Mouse (Mus musculus): ENCODE results near the gene Tlr2. TPM values are rescaled to one million over a fixed set of nuclear protein-coding genes. Genes with fewer than 3 reads are reported as not detected.

Gene Tlr2
- polyA plus RNA-seq, 1 experiment from 2014 or later = 1.6 TPM

DNA sequence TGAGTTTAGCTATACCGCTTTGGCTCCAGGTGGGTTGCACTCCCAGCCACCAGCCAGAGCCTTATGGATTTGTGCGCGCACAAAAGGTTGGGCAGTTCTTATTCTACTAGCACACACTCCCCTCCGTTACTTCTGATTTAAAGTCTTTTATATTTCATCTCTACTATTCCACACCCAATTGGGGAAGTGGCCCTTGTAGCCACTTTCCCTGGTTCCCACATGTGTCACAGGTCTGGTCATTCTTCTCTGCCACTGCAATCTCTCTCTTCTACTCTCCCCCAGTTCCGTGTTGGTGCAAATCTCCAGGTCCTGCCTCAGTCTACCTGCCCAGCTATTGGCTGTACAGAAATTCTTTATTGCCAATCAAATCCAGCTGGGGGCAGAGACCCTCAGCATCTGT, 14.1 kb upstream of the Tlr2 start:
- Histone ChIP-seq H3K36me3 (ENCODE audit: control insufficient read depth, insufficient read depth, low read length) (no peaks in the 10 kb centered on the region), H3K4me2 (ENCODE audit: low read length) (no peak overlapping the region), H3K27ac (replicated peaks; ENCODE audit: low read depth, low read length) (no peak overlapping the region), H3K27me3 (ENCODE audit: control insufficient read depth, insufficient read depth, low read length) (no peaks in the 10 kb centered on the region), H3K9me3 (ENCODE audit: control insufficient read depth, low read length) (no peaks in the 10 kb centered on the region), H3K4me3 (replicated peaks; ENCODE audit: low read depth, low read length) (no peak overlapping the region), H3K9ac (replicated peaks; ENCODE audit: low read length) (no peak overlapping the region), H3K4me1 (ENCODE audit: control insufficient read depth, insufficient read depth, low read length) (no peaks in the 10 kb centered on the region)
- WGBS = 90% methylated on average over 5 of the region's 5 CpGs
- DNase-seq (no peak), ATAC-seq (ENCODE audit: low FRiP score, low TSS enrichment) (no peak)

GRCm38 (mm10) chr3:83849341-83849740, 7.8 kb upstream of the Tlr2 start:
- Histone ChIP-seq H3K4me1 (ENCODE audit: control insufficient read depth, insufficient read depth, low read length) (no peaks in the 10 kb centered on the region), H3K9ac (replicated peaks; ENCODE audit: low read length) (no peak overlapping the region), H3K27me3 (ENCODE audit: control insufficient read depth, insufficient read depth, low read length) (no peaks in the 10 kb centered on the region), H3K27ac (replicated peaks; ENCODE audit: low read depth, low read length) (no peak overlapping the region), H3K9me3 (ENCODE audit: control insufficient read depth, low read length) (no peaks in the 10 kb centered on the region), H3K4me3 (replicated peaks; ENCODE audit: low read depth, low read length) (no peak overlapping the region), H3K4me2 (ENCODE audit: low read length) (no peak overlapping the region), H3K36me3 (ENCODE audit: control insufficient read depth, insufficient read depth, low read length) (no peaks in the 10 kb centered on the region)
- ATAC-seq (ENCODE audit: low FRiP score, low TSS enrichment) (no peak), DNase-seq (no peak)
- WGBS = 79% methylated on average over 2 of the region's 2 CpGs

DNA sequence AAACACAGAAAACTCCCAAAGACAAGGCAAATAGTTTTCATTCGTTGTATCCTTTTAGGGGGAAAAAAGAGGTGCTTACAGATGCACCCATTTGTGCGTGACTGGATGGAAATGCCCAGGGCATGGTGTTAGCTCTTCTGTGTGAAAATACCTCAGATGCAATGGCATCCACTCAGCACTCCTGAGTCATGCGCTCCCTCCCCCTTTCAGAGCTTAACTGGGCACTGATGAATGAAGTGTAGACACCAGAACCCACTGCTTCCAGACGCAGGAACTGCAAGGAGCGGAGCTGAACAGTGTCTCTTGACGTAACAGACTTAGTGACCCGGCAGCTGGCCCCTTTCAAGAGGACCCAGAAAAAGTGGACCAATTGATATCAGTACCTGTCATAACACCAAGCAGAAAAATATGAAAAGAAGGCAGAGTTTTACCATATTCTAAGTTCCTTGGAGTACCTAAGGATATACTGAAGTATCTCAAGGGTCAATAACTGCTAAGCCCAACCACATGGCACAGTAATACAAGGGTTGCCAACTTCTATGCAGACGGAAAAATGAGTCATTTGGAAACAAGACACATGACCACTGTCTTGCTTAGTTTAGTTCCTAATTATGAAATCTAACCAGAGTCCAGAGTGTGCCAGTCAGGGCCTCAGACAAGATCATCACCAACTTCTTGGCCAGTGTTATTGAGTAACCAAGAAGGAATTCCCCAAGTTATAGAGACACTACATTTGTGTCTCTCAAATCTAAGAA, 3.4 kb upstream of the Tlr2 start:
- Histone ChIP-seq H3K9me3 (ENCODE audit: control insufficient read depth, low read length) (no peaks in the 10 kb centered on the region), H3K36me3 (ENCODE audit: control insufficient read depth, insufficient read depth, low read length) (no peaks in the 10 kb centered on the region), H3K4me2 (ENCODE audit: low read length) (no peak overlapping the region), H3K9ac (replicated peaks; ENCODE audit: low read length) (no peak overlapping the region), H3K27me3 (ENCODE audit: control insufficient read depth, insufficient read depth, low read length) (no peaks in the 10 kb centered on the region), H3K4me3 (replicated peaks; ENCODE audit: low read depth, low read length) (no peak overlapping the region), H3K4me1 (ENCODE audit: control insufficient read depth, insufficient read depth, low read length) (peaks cover 8% of the 10 kb centered on the region), H3K27ac (replicated peaks; ENCODE audit: low read depth, low read length) (no peak overlapping the region)
- WGBS = 77% methylated on average over 8 of the region's 8 CpGs
- DNase-seq (no peak), ATAC-seq (ENCODE audit: low FRiP score, low TSS enrichment) (no peak)

DNA sequence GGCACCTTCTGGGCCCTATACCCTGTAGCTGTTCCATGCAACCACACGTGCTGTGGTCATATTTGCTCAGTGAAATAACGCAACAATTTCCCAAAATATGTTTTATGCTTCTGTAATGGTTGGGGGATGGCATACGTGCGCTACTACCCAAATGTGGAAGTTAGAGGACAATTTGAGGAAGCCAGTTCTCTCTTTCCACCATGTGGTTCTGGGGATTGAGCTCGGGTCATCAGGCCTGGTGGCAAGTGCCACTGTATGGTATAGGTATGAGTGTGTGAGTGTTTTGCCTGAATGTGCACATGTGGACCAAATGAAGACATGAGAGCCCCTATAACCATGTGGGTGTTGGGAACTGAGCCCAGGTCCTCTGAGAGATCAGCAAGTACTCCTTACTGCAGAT, 2.1 kb downstream of the Tlr2 start:
- H3K36me3 ChIP-seq (ENCODE audit: control insufficient read depth, insufficient read depth, low read length) = no peaks in the 10 kb centered on the region
- DNase-seq = no peak
- 95% methylated on average over 5 of the region's 5 CpGs for WGBS
- H3K4me3 ChIP-seq (replicated peaks; ENCODE audit: low read depth, low read length) = no peak overlapping the region
- H3K27ac ChIP-seq (replicated peaks; ENCODE audit: low read depth, low read length) = no peak overlapping the region
- no peak overlapping the region for H3K4me2 ChIP-seq (ENCODE audit: low read length)
- peaks cover 8% of the 10 kb centered on the region for H3K4me1 ChIP-seq (ENCODE audit: control insufficient read depth, insufficient read depth, low read length)
- no peaks in the 10 kb centered on the region for H3K27me3 ChIP-seq (ENCODE audit: control insufficient read depth, insufficient read depth, low read length)
- H3K9me3 ChIP-seq (ENCODE audit: control insufficient read depth, low read length) = no peaks in the 10 kb centered on the region
- ATAC-seq (ENCODE audit: low FRiP score, low TSS enrichment) = no peak
- no peak overlapping the region for H3K9ac ChIP-seq (replicated peaks; ENCODE audit: low read length)

- H3K9ac ChIP-seq (replicated peaks; ENCODE audit: low read length) = no peak overlapping the region
- peaks cover 8% of the 10 kb centered on the region for H3K4me1 ChIP-seq (ENCODE audit: control insufficient read depth, insufficient read depth, low read length)
- DNase-seq (no peak), ATAC-seq (ENCODE audit: low FRiP score, low TSS enrichment) (no peak)
- H3K27me3 ChIP-seq (ENCODE audit: control insufficient read depth, insufficient read depth, low read length) = no peaks in the 10 kb centered on the region
- 82% methylated on average over 15 of the region's 15 CpGs for whole genome bisulfite sequencing
- no peaks in the 10 kb centered on the region for H3K9me3 ChIP-seq (ENCODE audit: control insufficient read depth, low read length)
- no peaks in the 10 kb centered on the region for H3K36me3 ChIP-seq (ENCODE audit: control insufficient read depth, insufficient read depth, low read length)
- no peak overlapping the region for H3K27ac ChIP-seq (replicated peaks; ENCODE audit: low read depth, low read length)
- no peak overlapping the region for H3K4me3 ChIP-seq (replicated peaks; ENCODE audit: low read depth, low read length)
- no peak overlapping the region for H3K4me2 ChIP-seq (ENCODE audit: low read length)
Observed at GRCm38 (mm10) chr3:83836685-83837084, 4.9 kb downstream of the Tlr2 start.

- Histone ChIP-seq H3K9ac (replicated peaks; ENCODE audit: low read length) (no peak overlapping the region), H3K4me1 (ENCODE audit: control insufficient read depth, insufficient read depth, low read length) (no peaks in the 10 kb centered on the region), H3K36me3 (ENCODE audit: control insufficient read depth, insufficient read depth, low read length) (no peaks in the 10 kb centered on the region), H3K27ac (replicated peaks; ENCODE audit: low read depth, low read length) (no peak overlapping the region), H3K27me3 (ENCODE audit: control insufficient read depth, insufficient read depth, low read length) (no peaks in the 10 kb centered on the region), H3K4me3 (replicated peaks; ENCODE audit: low read depth, low read length) (no peak overlapping the region), H3K9me3 (ENCODE audit: control insufficient read depth, low read length) (no peaks in the 10 kb centered on the region), H3K4me2 (ENCODE audit: low read length) (no peak overlapping the region)
- WGBS = 69% methylated on average over 5 of the region's 5 CpGs
- no peak for DNase-seq
- ATAC-seq (ENCODE audit: low FRiP score, low TSS enrichment) = no peak
Observed at GRCm38 (mm10) chr3:83828145-83828611, 13.4 kb downstream of the Tlr2 start.

DNA sequence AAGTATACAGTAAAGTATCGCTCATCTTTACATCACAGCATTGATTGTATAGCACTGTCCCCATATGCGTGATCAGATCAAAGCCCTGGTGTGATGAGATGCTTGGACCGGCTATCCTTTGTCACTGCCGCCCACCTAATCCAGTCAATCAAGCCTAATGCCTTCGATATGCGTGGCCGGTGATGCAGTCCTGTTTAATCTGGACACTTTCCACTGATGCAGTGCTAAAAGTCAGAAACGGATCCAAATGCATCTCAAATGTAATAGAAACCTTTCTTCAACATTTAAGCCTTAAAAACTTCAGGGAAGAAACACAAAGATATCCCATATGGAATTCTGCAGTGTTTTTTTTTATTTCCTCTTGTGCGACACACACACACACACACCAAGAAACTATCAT, 13.9 kb downstream of the Tlr2 start:
- Histone ChIP-seq H3K9ac (replicated peaks; ENCODE audit: low read length) (no peak overlapping the region), H3K27me3 (ENCODE audit: control insufficient read depth, insufficient read depth, low read length) (no peaks in the 10 kb centered on the region), H3K9me3 (ENCODE audit: control insufficient read depth, low read length) (no peaks in the 10 kb centered on the region), H3K4me1 (ENCODE audit: control insufficient read depth, insufficient read depth, low read length) (no peaks in the 10 kb centered on the region), H3K36me3 (ENCODE audit: control insufficient read depth, insufficient read depth, low read length) (no peaks in the 10 kb centered on the region), H3K4me3 (replicated peaks; ENCODE audit: low read depth, low read length) (no peak overlapping the region), H3K27ac (replicated peaks; ENCODE audit: low read depth, low read length) (no peak overlapping the region), H3K4me2 (ENCODE audit: low read length) (no peak overlapping the region)
- DNase-seq = no peak
- ATAC-seq (ENCODE audit: low FRiP score, low TSS enrichment) = no peak
- WGBS = 63% methylated on average over 9 of the region's 9 CpGs

DNA sequence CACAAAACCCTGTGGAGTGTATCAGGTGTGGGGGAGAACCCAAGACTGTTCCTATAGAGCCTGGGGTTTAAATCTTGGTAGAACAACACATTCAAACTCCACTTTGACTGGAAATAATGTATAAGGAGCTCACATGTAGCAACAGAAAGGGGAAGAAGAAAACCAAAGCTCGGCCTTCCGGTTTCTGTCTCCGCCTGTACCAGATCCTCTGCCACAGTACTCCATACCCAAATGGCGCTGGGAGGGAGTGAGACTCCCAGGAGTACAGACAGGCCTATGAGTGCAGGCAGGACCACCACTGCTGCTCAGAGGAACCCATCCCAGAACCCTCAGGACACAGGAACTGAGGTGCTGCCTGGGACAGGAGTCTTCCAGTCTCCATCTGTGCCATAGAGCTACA, 17.8 kb downstream of the Tlr2 start:
- Histone ChIP-seq H3K36me3 (ENCODE audit: control insufficient read depth, insufficient read depth, low read length) (no peaks in the 10 kb centered on the region), H3K4me1 (ENCODE audit: control insufficient read depth, insufficient read depth, low read length) (no peaks in the 10 kb centered on the region), H3K27ac (replicated peaks; ENCODE audit: low read depth, low read length) (no peak overlapping the region), H3K4me3 (replicated peaks; ENCODE audit: low read depth, low read length) (no peak overlapping the region), H3K27me3 (ENCODE audit: control insufficient read depth, insufficient read depth, low read length) (no peaks in the 10 kb centered on the region), H3K9me3 (ENCODE audit: control insufficient read depth, low read length) (no peaks in the 10 kb centered on the region), H3K4me2 (ENCODE audit: low read length) (no peak overlapping the region), H3K9ac (replicated peaks; ENCODE audit: low read length) (no peak overlapping the region)
- no peak for ATAC-seq (ENCODE audit: low FRiP score, low TSS enrichment)
- DNase-seq = no peak
- WGBS = 86% methylated on average over 4 of the region's 4 CpGs

DNA sequence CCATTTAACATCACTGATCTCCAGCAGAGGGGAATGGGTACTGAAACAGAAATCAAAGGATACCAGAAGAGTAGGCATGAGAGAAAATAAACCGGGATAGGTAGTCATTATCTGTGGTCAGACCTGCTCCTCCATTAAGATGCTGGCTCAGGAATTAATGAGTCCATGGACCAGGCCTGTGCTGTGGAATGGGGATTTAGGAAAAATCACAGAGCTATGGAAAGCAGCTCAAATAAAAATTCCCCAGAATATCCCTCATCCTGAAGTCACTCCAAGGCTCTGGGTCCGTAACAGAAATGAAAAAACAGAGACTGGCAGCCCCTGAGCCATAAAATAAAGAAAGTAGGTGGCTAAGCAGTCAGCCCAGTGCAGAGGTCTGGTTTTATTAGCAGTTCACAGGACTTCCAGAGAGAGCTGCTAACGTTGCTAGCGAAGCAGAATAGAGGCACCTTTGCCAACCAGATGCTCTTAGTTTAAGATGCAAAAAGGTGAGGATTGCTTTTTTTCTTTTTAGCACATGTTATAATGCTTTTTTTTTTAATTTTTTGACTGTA, 25.1 kb downstream of the Tlr2 start:
- Histone ChIP-seq H3K9ac (replicated peaks; ENCODE audit: low read length) (no peak overlapping the region), H3K27ac (replicated peaks; ENCODE audit: low read depth, low read length) (no peak overlapping the region), H3K4me3 (replicated peaks; ENCODE audit: low read depth, low read length) (no peak overlapping the region), H3K36me3 (ENCODE audit: control insufficient read depth, insufficient read depth, low read length) (no peaks in the 10 kb centered on the region), H3K27me3 (ENCODE audit: control insufficient read depth, insufficient read depth, low read length) (no peaks in the 10 kb centered on the region), H3K9me3 (ENCODE audit: control insufficient read depth, low read length) (no peaks in the 10 kb centered on the region), H3K4me1 (ENCODE audit: control insufficient read depth, insufficient read depth, low read length) (no peaks in the 10 kb centered on the region), H3K4me2 (ENCODE audit: low read length) (no peak overlapping the region)
- 79% methylated on average over 4 of the region's 4 CpGs for WGBS
- DNase-seq (no peak), ATAC-seq (ENCODE audit: low FRiP score, low TSS enrichment) (no peak)
